Mouse (Mus musculus): ENCODE measurements at regions not wholly inside any gene's neighbourhood (a gene's known extent, or its start where the extent isn't known, plus 50 kb on each side); places are given as distances from the start of the nearest gene placed in this dataset.

- TF ChIP-seq POLR2A (IDR thresholded peaks at IDR 0.05; ENCODE audit: borderline replicate concordance, extremely low read depth, low read depth, low read length) (no peak), CTCF (IDR thresholded peaks at IDR 0.05; ENCODE audit: insufficient read depth, low read length) (no peak)
Measured at GRCm38 (mm10) chr7:68453028-68453692, 179.5 kb downstream of the Fam169b start.
